Mouse (Mus musculus): ENCODE measurements around the gene Ackr3.

DNA sequence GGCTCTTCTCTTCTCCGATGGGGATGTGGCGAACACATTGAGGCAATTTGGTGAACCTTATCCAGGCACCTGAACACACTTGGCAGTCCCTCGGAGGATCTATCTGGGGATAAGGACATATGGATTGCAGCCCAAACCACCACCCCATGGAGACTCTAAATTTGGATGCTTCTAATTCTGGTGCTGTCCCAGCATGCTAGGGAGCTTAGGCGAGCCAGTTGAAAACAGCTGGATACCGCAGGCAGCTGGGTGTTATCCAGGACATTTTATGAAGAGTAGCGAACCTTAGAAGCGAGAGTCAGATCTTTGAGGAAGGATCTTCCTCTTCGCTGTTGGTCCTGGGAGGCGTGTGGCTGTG lies 4.7 kb downstream of the Ackr3 start:
- TF ChIP-seq CTCF (IDR thresholded peaks at IDR 0.05) (no peak), EP300 (IDR thresholded peaks at IDR 0.05) (no peak)
